Mouse (Mus musculus) embryo, embryonic 10.5 days (tissue): ENCODE measurements around the gene Skil.
A peak's percentile ranks its signal among the peaks of the same experiment; 100 is the strongest.

Experiments used
- DNase-seq: peaks from one replicate; pipeline ENCODE4 v3.0.0-alpha.2; 2015; ENCODE audit warnings: low spot score

The Skil gene

GRCm38 (mm10) chr3:31094531-31095178 is at the start of gene Skil:
Skil (plus strand) TSS chr3:31095058.
- DNase-seq, result peak; percentile 97

GRCm38 (mm10) chr3:31047263-31047662 is 47.6 kb upstream of the Skil start:
- no peak for DNase-seq

DNA sequence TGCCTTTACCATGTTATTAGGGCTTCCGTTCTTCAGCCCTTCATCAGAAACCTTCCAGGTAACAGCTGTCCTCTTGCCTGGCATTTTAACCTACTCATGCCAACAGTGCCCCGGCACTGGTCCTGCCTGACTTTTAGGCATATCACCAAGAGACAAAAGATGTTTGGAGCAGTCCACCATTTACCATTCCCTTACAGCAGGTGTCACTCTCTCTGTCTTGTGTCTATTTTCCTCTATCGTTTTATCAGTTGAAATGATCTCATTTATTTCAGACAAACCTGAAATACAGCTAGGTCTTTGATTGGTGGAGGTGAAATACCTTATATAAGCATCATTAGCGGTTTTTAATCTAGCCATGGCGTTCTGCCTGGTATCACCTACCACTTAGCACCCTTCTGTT is 45.8 kb upstream of the Skil start:
- DNase-seq, result no peak

- no peak for DNase-seq
These were observed 44.5 kb upstream of the Skil start for GRCm38 (mm10) chr3:31050375-31050774.

DNA sequence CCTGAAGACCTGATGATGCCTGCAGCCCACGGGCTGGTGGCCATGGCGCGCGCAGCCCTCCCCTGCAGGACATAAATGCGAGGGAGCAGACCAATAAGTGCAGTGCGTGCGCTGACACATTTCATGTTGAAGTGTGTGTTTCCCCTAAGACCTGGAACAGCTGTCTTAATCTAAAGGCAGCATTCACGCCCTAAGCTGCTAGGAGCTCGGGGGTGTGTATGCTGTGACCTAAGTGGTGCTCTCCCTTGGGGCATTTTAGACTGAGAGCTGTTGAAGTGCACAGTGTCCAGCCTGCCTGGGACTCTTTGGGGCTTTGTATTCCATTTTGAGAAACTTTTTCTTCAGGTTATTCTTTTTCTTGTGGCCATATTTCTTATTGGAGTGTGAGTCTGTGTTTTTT is 43.1 kb upstream of the Skil start:
- no peak for DNase-seq

DNA sequence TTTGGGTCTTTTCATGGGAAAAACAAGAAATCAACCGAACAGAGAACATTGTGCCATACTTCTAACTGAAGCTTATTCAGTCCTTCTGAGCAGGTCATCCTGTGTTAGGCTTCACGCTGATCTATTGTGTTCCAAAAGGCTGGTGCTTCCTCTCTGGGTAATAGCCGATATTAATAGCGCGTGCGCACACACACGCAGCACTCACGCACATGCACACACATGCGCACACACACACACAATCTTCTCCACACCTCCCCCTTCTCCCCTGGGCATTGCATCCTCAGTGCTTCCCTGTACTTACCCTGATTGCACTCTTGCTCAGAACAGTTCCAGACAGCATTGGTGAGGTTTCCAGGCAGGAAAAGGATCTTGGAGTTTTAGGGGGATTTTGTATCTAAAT is 41.7 kb upstream of the Skil start:
- DNase-seq, result no peak

GRCm38 (mm10) chr3:31054888-31055287 is 40.0 kb upstream of the Skil start:
- no peak for DNase-seq

DNA sequence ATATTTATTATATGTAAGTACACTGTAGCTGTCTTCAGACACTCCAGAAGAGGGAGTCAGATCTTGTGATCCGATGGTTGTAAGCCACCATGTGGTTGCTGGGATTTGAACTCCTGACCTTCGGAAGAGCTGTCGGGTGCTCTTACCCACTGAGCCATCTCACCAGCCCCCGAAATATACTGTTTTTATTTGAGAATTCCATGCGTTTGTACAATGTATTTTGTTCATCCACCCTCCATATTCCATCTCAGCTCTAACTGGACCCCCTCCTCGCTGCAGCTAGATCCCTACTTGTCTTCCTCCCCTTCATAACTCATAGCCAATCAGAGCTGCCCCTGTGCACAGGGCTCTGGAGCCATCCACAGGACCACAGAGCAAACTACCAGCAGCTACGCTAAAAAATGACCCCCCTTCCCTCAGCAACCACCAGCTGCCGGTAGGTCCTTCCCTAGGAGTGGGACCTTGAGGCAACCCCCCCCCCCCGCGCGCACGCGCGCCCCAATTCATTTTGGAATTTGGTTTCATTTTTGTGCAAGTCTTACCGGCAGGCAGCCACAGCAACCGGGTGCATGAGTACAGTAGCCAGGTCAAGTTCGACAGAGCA is 38.7 kb upstream of the Skil start:
- peak; percentile 64 for DNase-seq

- peak; percentile 96 for DNase-seq
These were observed 37.9 kb upstream of the Skil start for GRCm38 (mm10) chr3:31056651-31057627.

GRCm38 (mm10) chr3:31060745-31061102 is 34.1 kb upstream of the Skil start:
- no peak for DNase-seq

DNA sequence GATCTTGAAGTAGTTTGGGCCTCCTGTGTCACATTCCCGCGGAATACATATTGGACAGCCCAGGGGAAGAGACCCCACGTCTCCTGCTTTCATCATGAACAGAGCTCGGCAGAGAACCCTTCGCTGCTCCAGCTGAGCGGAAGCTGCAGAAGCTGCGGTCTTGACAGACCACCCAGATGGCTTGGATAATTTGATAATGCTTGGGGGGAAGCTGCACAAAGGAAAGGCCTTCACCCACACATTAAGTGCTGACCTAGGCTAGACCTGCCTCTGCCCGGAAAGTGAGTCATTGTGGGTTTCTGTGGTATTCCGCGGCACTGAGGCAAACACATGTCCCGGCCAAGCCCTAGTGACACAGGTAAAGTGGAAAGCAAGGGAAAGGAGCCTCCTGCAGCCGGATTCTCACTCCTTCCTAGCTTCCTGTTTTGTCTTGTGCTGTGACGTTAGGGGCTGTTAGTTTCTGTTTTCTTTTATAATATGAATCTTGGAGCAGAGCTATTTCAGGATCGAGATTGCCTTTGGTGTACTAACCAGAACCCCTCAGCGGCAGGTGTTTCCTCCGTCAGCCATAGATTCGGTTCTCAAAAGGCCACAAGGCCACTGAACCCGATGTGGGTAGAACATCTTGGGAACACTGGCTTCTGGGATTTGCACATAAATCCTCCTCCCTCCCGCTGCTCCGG is 33.6 kb upstream of the Skil start:
- peak; percentile 14 for DNase-seq

DNA sequence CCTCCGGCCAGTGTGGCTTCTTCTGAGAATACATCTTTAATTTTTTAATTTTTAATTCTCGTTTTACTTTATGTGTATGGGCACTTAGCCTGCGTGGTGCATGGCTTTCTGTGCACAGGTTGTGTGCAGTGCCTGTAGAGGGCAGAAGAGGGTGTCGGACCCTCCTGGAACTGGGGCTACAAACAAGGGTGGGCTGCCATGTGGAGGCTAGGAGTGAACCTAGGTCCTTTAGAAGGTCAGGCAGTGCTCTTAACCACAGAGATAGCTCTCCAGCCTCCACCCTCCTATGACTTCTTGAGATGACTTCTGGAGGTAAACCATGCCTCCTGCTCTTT is 33.1 kb upstream of the Skil start:
- DNase-seq, result no peak

DNA sequence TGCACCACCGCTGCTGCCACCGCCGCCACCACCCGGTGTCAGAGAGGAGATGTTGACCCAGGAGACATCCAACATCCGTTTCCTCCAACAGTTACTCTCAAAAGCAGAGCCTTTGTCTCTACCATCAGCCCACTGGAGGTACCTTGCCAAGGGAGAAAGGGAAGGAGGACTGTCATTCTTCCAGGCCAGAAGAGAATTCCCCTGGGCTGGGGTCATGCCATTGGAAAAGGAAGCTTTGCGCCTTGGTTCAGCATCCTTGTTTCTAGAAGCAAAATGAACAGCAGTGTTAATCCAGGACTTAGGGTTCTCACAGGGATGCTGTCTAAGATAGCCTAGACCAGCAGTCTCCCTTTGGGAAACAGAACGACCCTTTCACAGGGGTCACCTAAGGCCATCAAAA is 32.5 kb upstream of the Skil start:
- no peak for DNase-seq

DNA sequence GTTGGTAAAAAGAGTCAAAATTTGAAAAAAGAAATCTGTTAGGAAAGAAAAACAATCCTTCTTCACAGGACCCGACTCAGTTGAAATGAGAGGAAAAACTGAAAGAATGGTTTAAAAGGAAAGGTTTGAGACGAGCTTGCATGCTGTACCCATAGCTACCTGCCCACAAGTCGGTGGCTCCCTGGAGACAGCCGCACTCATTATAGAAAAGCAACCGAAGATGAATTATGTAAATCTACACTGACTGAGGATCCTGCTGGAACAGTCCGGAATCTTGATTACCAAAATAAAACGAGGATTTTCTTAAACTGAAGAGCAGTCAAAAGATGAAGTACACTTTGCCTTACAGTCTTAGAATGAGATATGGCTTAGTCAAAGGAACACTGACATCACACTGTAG is 26.4 kb upstream of the Skil start:
- no peak for DNase-seq

DNA sequence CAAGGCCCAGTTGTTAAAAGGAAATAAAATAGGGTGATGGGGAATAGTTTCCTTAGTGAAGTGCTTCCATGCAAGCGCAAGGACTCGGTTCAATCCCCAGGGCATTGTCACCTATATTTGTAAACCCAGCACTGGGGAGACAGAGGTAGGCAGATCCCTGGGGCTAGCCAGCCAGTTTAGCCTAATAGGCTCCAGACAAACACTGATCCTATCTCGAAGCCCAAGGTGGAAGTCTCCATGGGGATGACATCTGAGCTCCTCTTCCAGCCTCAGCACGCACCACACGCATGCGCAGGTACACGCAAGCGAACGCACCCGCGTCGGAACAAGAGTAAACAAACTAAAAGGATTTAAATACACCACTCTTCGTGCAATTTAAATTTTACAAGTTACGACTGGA is 23.1 kb upstream of the Skil start:
- no peak for DNase-seq

GRCm38 (mm10) chr3:31075808-31076207 is 19.1 kb upstream of the Skil start:
- DNase-seq, result peak; percentile 23

GRCm38 (mm10) chr3:31077068-31077703 is 17.7 kb upstream of the Skil start:
- no peak for DNase-seq

GRCm38 (mm10) chr3:31079450-31079849 is 15.4 kb upstream of the Skil start:
- DNase-seq, result no peak

GRCm38 (mm10) chr3:31080791-31081502 is 13.9 kb upstream of the Skil start:
- DNase-seq, result no peak

DNA sequence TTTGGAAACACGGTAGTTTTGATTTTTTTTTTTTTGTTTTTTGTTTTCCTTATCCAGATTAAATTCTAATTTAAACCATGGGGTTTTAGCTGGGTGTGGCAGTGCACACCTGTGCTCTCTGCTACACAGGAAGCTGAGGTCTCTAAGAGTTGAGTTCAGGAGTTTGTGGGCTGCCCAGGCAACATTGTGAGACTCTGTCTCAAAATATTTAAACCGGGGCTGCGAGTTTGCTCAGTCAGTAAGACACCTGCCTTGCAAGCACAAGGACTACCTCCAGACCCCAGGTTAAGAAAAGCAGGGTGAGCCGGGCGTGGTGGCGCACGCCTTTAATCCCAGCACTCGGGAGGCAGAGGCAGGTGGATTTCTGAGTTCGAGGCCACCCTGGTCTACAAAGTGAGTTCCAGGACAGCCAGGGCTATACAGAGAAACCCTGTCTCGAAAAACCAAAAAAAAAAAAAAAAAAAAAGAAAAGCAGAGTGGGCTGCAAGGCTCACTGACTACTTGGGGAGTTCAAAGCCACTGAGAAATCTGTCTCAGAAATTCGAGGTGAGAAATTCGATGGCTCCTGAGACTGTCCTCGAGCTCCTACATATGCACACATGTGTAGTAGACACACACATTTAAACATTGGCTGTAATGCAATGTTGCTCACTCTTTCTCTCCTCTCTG is 11.9 kb upstream of the Skil start:
- no peak for DNase-seq
